Mouse (Mus musculus): Measurements from ENCODE around the gene Hecw2. TPM values are rescaled to one million over a fixed set of nuclear protein-coding genes. Genes with fewer than 3 reads are reported as not detected.

The Hecw2 gene
- polyA plus RNA-seq, 1 experiment from 2014 or later: 1.2 TPM

- no peak overlapping the region for H3K4me2 ChIP-seq (replicated peaks; ENCODE audit: low read depth)
- H3K9ac ChIP-seq (ENCODE audit: low read length): no peak overlapping the region
- no peaks in the 10 kb centered on the region for H3K4me1 ChIP-seq (replicated peaks; ENCODE audit: control insufficient read depth, insufficient read depth)
- ATAC-seq (ENCODE audit: low FRiP score, low TSS enrichment) (no peak), DNase-seq (ENCODE audit: low spot score) (no peak)
- no peak overlapping the region for H3K27ac ChIP-seq (replicated peaks)
- no peak overlapping the region for H3K4me3 ChIP-seq (ENCODE audit: low read depth, low read length)
- no peaks in the 10 kb centered on the region for H3K9me3 ChIP-seq (ENCODE audit: control insufficient read depth, low read length)
- no peaks in the 10 kb centered on the region for H3K27me3 ChIP-seq (ENCODE audit: control insufficient read depth, insufficient read depth, low read length)
- no peaks in the 10 kb centered on the region for H3K36me3 ChIP-seq (ENCODE audit: control insufficient read depth, insufficient read depth, low read length)
- TF ChIP-seq CTCF (IDR thresholded peaks at IDR 0.05; ENCODE audit: low read depth) (no peak), EP300 (optimal IDR thresholded peaks at IDR 0.05) (no peak)
- 77% methylated on average over 5 of the region's 5 CpGs for WGBS
These were observed 397.9 kb downstream of the Hecw2 start for GRCm38 (mm10) chr1:53797074-53797473.

GRCm38 (mm10) chr1:53796271-53796670, 398.7 kb downstream of the Hecw2 start:
- H3K27ac ChIP-seq (replicated peaks): no peak overlapping the region
- H3K9ac ChIP-seq (ENCODE audit: low read length): no peak overlapping the region
- no peak for ATAC-seq (ENCODE audit: low FRiP score, low TSS enrichment)
- no peaks in the 10 kb centered on the region for H3K9me3 ChIP-seq (ENCODE audit: control insufficient read depth, low read length)
- no peak for DNase-seq (ENCODE audit: low spot score)
- no peaks in the 10 kb centered on the region for H3K4me1 ChIP-seq (replicated peaks; ENCODE audit: control insufficient read depth, insufficient read depth)
- H3K4me3 ChIP-seq (ENCODE audit: low read depth, low read length): no peak overlapping the region
- no peaks in the 10 kb centered on the region for H3K27me3 ChIP-seq (ENCODE audit: control insufficient read depth, insufficient read depth, low read length)
- 82% methylated on average over 6 of the region's 6 CpGs for WGBS
- no peaks in the 10 kb centered on the region for H3K36me3 ChIP-seq (ENCODE audit: control insufficient read depth, insufficient read depth, low read length)
- TF ChIP-seq EP300 (optimal IDR thresholded peaks at IDR 0.05): no peak
- TF ChIP-seq CTCF (IDR thresholded peaks at IDR 0.05; ENCODE audit: low read depth): no peak
- H3K4me2 ChIP-seq (replicated peaks; ENCODE audit: low read depth): no peak overlapping the region

GRCm38 (mm10) chr1:53795591-53795990, 399.4 kb downstream of the Hecw2 start:
- Histone ChIP-seq H3K27ac (replicated peaks) (no peak overlapping the region), H3K36me3 (ENCODE audit: control insufficient read depth, insufficient read depth, low read length) (no peaks in the 10 kb centered on the region), H3K4me1 (replicated peaks; ENCODE audit: control insufficient read depth, insufficient read depth) (no peaks in the 10 kb centered on the region), H3K9ac (ENCODE audit: low read length) (no peak overlapping the region), H3K4me2 (replicated peaks; ENCODE audit: low read depth) (no peak overlapping the region), H3K4me3 (ENCODE audit: low read depth, low read length) (no peak overlapping the region), H3K27me3 (ENCODE audit: control insufficient read depth, insufficient read depth, low read length) (no peaks in the 10 kb centered on the region), H3K9me3 (ENCODE audit: control insufficient read depth, low read length) (no peaks in the 10 kb centered on the region)
- ATAC-seq (ENCODE audit: low FRiP score, low TSS enrichment) (no peak), DNase-seq (ENCODE audit: low spot score) (no peak)
- TF ChIP-seq EP300 (optimal IDR thresholded peaks at IDR 0.05) (no peak), CTCF (IDR thresholded peaks at IDR 0.05; ENCODE audit: low read depth) (no peak)
- 74% methylated on average over 4 of the region's 4 CpGs for WGBS

GRCm38 (mm10) chr1:53795081-53795480, 399.9 kb downstream of the Hecw2 start:
- Histone ChIP-seq H3K4me2 (replicated peaks; ENCODE audit: low read depth) (no peak overlapping the region), H3K27me3 (ENCODE audit: control insufficient read depth, insufficient read depth, low read length) (no peaks in the 10 kb centered on the region), H3K4me1 (replicated peaks; ENCODE audit: control insufficient read depth, insufficient read depth) (no peaks in the 10 kb centered on the region), H3K9ac (ENCODE audit: low read length) (no peak overlapping the region), H3K36me3 (ENCODE audit: control insufficient read depth, insufficient read depth, low read length) (no peaks in the 10 kb centered on the region), H3K27ac (replicated peaks) (no peak overlapping the region), H3K4me3 (ENCODE audit: low read depth, low read length) (no peak overlapping the region), H3K9me3 (ENCODE audit: control insufficient read depth, low read length) (no peaks in the 10 kb centered on the region)
- 89% methylated on average over 5 of the region's 5 CpGs for WGBS
- DNase-seq (ENCODE audit: low spot score): no peak
- ATAC-seq (ENCODE audit: low FRiP score, low TSS enrichment): no peak
- no peak for TF ChIP-seq CTCF (IDR thresholded peaks at IDR 0.05; ENCODE audit: low read depth)
- no peak for TF ChIP-seq EP300 (optimal IDR thresholded peaks at IDR 0.05)

- Histone ChIP-seq H3K4me3 (ENCODE audit: low read depth, low read length) (no peak overlapping the region), H3K9ac (ENCODE audit: low read length) (no peak overlapping the region), H3K27ac (replicated peaks) (no peak overlapping the region), H3K4me2 (replicated peaks; ENCODE audit: low read depth) (no peak overlapping the region), H3K9me3 (ENCODE audit: control insufficient read depth, low read length) (no peaks in the 10 kb centered on the region), H3K4me1 (replicated peaks; ENCODE audit: control insufficient read depth, insufficient read depth) (no peaks in the 10 kb centered on the region), H3K27me3 (ENCODE audit: control insufficient read depth, insufficient read depth, low read length) (no peaks in the 10 kb centered on the region), H3K36me3 (ENCODE audit: control insufficient read depth, insufficient read depth, low read length) (no peaks in the 10 kb centered on the region)
- ATAC-seq (ENCODE audit: low FRiP score, low TSS enrichment) (no peak), DNase-seq (ENCODE audit: low spot score) (no peak)
- 69% methylated on average over 2 of the region's 2 CpGs for WGBS
- no peak for TF ChIP-seq EP300 (optimal IDR thresholded peaks at IDR 0.05)
- TF ChIP-seq CTCF (IDR thresholded peaks at IDR 0.05; ENCODE audit: low read depth): no peak
These were observed 400.7 kb downstream of the Hecw2 start for GRCm38 (mm10) chr1:53794279-53794678.

GRCm38 (mm10) chr1:53791343-53791742, 403.6 kb downstream of the Hecw2 start:
- WGBS: 57% methylated on average over 2 of the region's 2 CpGs
- H3K9ac ChIP-seq (ENCODE audit: low read length): no peak overlapping the region
- H3K4me3 ChIP-seq (ENCODE audit: low read depth, low read length): no peak overlapping the region
- H3K9me3 ChIP-seq (ENCODE audit: control insufficient read depth, low read length): no peaks in the 10 kb centered on the region
- H3K4me1 ChIP-seq (replicated peaks; ENCODE audit: control insufficient read depth, insufficient read depth): no peaks in the 10 kb centered on the region
- no peak for ATAC-seq (ENCODE audit: low FRiP score, low TSS enrichment)
- H3K27me3 ChIP-seq (ENCODE audit: control insufficient read depth, insufficient read depth, low read length): no peaks in the 10 kb centered on the region
- no peaks in the 10 kb centered on the region for H3K36me3 ChIP-seq (ENCODE audit: control insufficient read depth, insufficient read depth, low read length)
- DNase-seq (ENCODE audit: low spot score): no peak
- H3K4me2 ChIP-seq (replicated peaks; ENCODE audit: low read depth): no peak overlapping the region
- H3K27ac ChIP-seq (replicated peaks): no peak overlapping the region
- TF ChIP-seq EP300 (optimal IDR thresholded peaks at IDR 0.05) (no peak), CTCF (IDR thresholded peaks at IDR 0.05; ENCODE audit: low read depth) (no peak)
